8 mouse cellular contexts compared by ENCODE assay signal in the genomic region with DNA sequence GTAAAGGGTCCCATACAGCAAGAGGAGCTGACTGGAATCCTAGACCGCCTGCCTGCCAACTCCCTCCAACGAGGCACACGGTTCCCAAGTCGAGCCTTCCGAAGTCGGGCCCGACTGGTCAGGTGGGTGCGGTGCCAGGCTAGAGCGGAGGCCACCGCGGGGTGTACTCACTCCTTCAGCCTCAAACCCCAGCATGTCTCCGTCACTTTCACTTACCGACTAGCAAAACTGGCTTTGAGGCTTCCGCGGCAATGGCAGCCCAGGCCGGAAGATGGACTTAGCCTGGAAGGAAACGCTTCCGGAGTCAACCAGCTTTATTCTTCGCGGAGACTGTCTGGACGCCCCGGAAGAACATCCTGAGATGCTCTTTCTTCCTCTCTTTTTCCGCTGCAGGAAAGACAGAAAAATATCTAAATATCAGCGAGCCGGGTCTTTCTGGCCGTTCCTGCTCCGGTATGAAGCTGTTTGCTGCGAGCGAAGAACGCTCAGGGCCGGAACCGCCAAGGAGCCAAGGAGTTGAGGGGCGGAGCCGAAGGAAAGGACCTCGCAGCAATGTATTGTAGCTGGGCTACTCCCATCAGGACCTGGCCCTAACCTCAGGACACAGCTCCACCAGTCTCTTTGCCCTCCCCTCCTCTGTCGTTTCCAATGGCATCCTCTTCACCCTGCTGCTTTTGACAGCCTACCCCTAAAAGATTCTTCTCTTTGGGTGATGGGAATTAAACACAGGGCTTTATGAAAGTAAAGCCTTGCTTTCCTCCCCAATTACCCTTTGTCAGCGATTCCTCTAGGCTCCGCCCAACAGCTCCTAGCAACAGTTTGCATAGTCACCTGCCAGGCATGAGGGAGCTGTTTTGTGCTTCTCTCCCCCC. TPM values are rescaled to one million over a fixed set of nuclear protein-coding genes. Genes with fewer than 3 reads are reported as not detected.
DNase-seq lines count a peak whose midpoint lies in the region; ATAC-seq and TF ChIP-seq lines count a peak whose summit lies in the region.

No protein-coding gene starts in this region.

- peak overlapping the region; percentile 71 for H3K4me2 ChIP-seq in kidney, embryonic 15.5 days
- H3K4me2 ChIP-seq in limb, embryonic 15.5 days, result peak overlapping the region; percentile 74
- peak overlapping the region; percentile 86 for H3K4me2 ChIP-seq in midbrain, postnatal 0 days (ENCODE audit: low read depth, low read length, poor library complexity, severe bottlenecking)

- peak; percentile 21; the same call in 1 of the 2 replicates for TF ChIP-seq POLR2A in brain, embryonic 14.5 days (IDR thresholded peaks at IDR 0.05; ENCODE audit: borderline replicate concordance, extremely low read depth, insufficient read depth, insufficient read length, poor library complexity, severe bottlenecking)

- peaks cover 5% of the 10 kb centered on the region; the same call in 1 of the 2 replicates for H3K4me1 ChIP-seq in heart, embryonic 10.5 days
- H3K4me1 ChIP-seq in kidney, embryonic 15.5 days, result peaks cover 9% of the 10 kb centered on the region
- peaks cover 14% of the 10 kb centered on the region for H3K4me1 ChIP-seq in limb, embryonic 15.5 days
- H3K4me1 ChIP-seq in midbrain, postnatal 0 days (ENCODE audit: insufficient read depth, low read length), result 0 out of 2 replicates have a peak, but pooled peaks cover 5% of the 10 kb centered on the region

- H3K79me2 ChIP-seq in C2C12 (ENCODE audit: control insufficient read depth, insufficient read depth), result peaks cover 84% of the 10 kb centered on the region

- H3K27ac ChIP-seq in heart, embryonic 10.5 days, result peak overlapping the region; percentile 92
- H3K27ac ChIP-seq in kidney, embryonic 15.5 days, result peak overlapping the region; percentile 95
- peak overlapping the region; percentile 98 for H3K27ac ChIP-seq in limb, embryonic 15.5 days
- H3K27ac ChIP-seq in midbrain, postnatal 0 days (ENCODE audit: low read depth, low read length), result peak overlapping the region; percentile 99

- H3K36me3 ChIP-seq in C2C12 (ENCODE audit: control insufficient read depth, insufficient read depth), result peaks cover 44% of the 10 kb centered on the region
- H3K36me3 ChIP-seq in heart, embryonic 10.5 days, result peaks cover 25% of the 10 kb centered on the region
- peaks cover 20% of the 10 kb centered on the region for H3K36me3 ChIP-seq in kidney, embryonic 15.5 days
- peaks cover 15% of the 10 kb centered on the region for H3K36me3 ChIP-seq in limb, embryonic 15.5 days
- H3K36me3 ChIP-seq in midbrain, postnatal 0 days (ENCODE audit: insufficient read depth, low read length), result peaks cover 6% of the 10 kb centered on the region; the same call in 1 of the 2 replicates

- WGBS in heart, embryonic 10.5 days, result under 1% methylated on average over 38 of the region's 38 CpGs
- under 1% methylated on average over 38 of the region's 38 CpGs for WGBS in kidney, embryonic 15.5 days
- 1% methylated on average over 38 of the region's 38 CpGs for WGBS in limb, embryonic 15.5 days
- WGBS in midbrain, postnatal 0 days, result 1% methylated on average over 38 of the region's 38 CpGs

- ATAC-seq in erythroblast, adult 5-6 weeks (replicated peaks; ENCODE audit: low FRiP score, poor library complexity, severe bottlenecking), result peak; percentile 93
- ATAC-seq in kidney, embryonic 15.5 days (replicated peaks; ENCODE audit: low FRiP score), result peak; percentile 97
- peak; percentile 92 for ATAC-seq in limb, embryonic 15.5 days (ENCODE audit: insufficient number of reproducible peaks, low FRiP score, low TSS enrichment, low read depth)
- peak; percentile 95 for ATAC-seq in midbrain, postnatal 0 days (ENCODE audit: low FRiP score)

- peak overlapping the region; percentile 73 for H3K4me3 ChIP-seq in C2C12 (ENCODE audit: insufficient read depth, poor library complexity, severe bottlenecking)
- H3K4me3 ChIP-seq in heart, embryonic 10.5 days, result peak overlapping the region; percentile 87
- H3K4me3 ChIP-seq in kidney, embryonic 15.5 days (replicated peaks), result peak overlapping the region; percentile 72
- H3K4me3 ChIP-seq in limb, embryonic 15.5 days, result peak overlapping the region; percentile 82
- H3K4me3 ChIP-seq in midbrain, postnatal 0 days (ENCODE audit: low read depth, low read length), result peak overlapping the region; percentile 69

- H3K27me3 ChIP-seq in C2C12 (ENCODE audit: control insufficient read depth, insufficient read depth, insufficient read length), result no peaks in the 10 kb centered on the region
- no peaks in the 10 kb centered on the region for H3K27me3 ChIP-seq in heart, embryonic 10.5 days (ENCODE audit: insufficient read depth, poor library complexity, severe bottlenecking)
- H3K27me3 ChIP-seq in kidney, embryonic 15.5 days, result no peaks in the 10 kb centered on the region
- H3K27me3 ChIP-seq in limb, embryonic 15.5 days, result no peaks in the 10 kb centered on the region
- H3K27me3 ChIP-seq in midbrain, postnatal 0 days (ENCODE audit: insufficient read depth, low read length), result no peaks in the 10 kb centered on the region

- peak overlapping the region; percentile 72 for H3K9ac ChIP-seq in kidney, embryonic 15.5 days
- H3K9ac ChIP-seq in limb, embryonic 15.5 days, result peak overlapping the region; percentile 72
- peak overlapping the region; percentile 86 for H3K9ac ChIP-seq in midbrain, postnatal 0 days (replicated peaks; ENCODE audit: low read length, poor library complexity, severe bottlenecking)

- H3K79me3 ChIP-seq in C2C12 (ENCODE audit: low read depth), result peaks cover 34% of the 10 kb centered on the region

- DNase-seq in brain, embryonic 14.5 days (ENCODE audit: low read depth), result peak; percentile 98
- DNase-seq in heart, embryonic 10.5 days (ENCODE audit: low spot score), result peak; percentile 94
- peak; percentile 97 for DNase-seq in midbrain, postnatal 0 days (ENCODE audit: low spot score)
- peak; percentile 66 to 79 for DNase-seq in spleen, postnatal 10 days (ENCODE audit: low spot score in 2 of 2)

- H3K9me3 ChIP-seq in heart, embryonic 10.5 days, result no peaks in the 10 kb centered on the region
- H3K9me3 ChIP-seq in kidney, embryonic 15.5 days (replicated peaks), result no peaks in the 10 kb centered on the region
- H3K9me3 ChIP-seq in limb, embryonic 15.5 days, result no peaks in the 10 kb centered on the region
- H3K9me3 ChIP-seq in midbrain, postnatal 0 days (ENCODE audit: low read length), result no peaks in the 10 kb centered on the region

- H3ac ChIP-seq in C2C12 (ENCODE audit: control insufficient read depth, insufficient read length, low read depth), result peak overlapping the region; percentile 81

- no peak for TF ChIP-seq CTCF in C2C12 (IDR thresholded peaks at IDR 0.05; ENCODE audit: control insufficient read depth, insufficient read depth, insufficient read length)
- TF ChIP-seq CTCF in brain, embryonic 14.5 days (IDR thresholded peaks at IDR 0.05; ENCODE audit: borderline replicate concordance, extremely low read depth, insufficient read depth, insufficient read length), result 0 out of 2 replicates have a peak, but pooled peaks have one; percentile 0
- no peak; the same call in 1 of the 2 replicates for TF ChIP-seq CTCF in midbrain, postnatal 0 days (IDR thresholded peaks at IDR 0.05)

RNA-seq across cellular contexts. Expression of a gene that starts 8.1 kb away (rescaled TPM):
- 4.2 TPM for polyA plus RNA-seq in C2C12 (2012; fragmentation: generic; extraction: Trizol)
- polyA plus RNA-seq in brain, embryonic 14.5 days (2012; rRNA removed), result 29.3 and 37.8 TPM in 2 replicates
- total RNA-seq in erythroblast, adult 5-6 weeks (2015; ENCODE audit: low replicate concordance), result 40.1 and 52.1 TPM in 2 replicates
- 52.0 and 64.7 TPM in 2 replicates for total RNA-seq in erythroblast, adult 5-6 weeks (2017; ENCODE audit: low replicate concordance)
- 13.1 and 14.6 TPM in 2 replicates for polyA plus RNA-seq in heart, embryonic 10.5 days (2016; fragmentation: Nextera tagmentation; extraction: Ambion mirVana)
- 14.2 and 15.6 TPM in 2 replicates for polyA plus RNA-seq in kidney, embryonic 15.5 days (2015; fragmentation: Nextera tagmentation; extraction: Ambion mirVana)
- 12.1 and 14.1 TPM in 2 replicates for polyA plus RNA-seq in limb, embryonic 15.5 days (2015; fragmentation: Nextera tagmentation; extraction: Ambion mirVana)
- total RNA-seq in midbrain, postnatal 0 days (2014; rRNA removed), result 56.2 and 70.4 TPM in 2 replicates
- 9.0 and 13.3 TPM in 2 replicates for polyA plus RNA-seq in midbrain, postnatal 0 days (2015; fragmentation: Nextera tagmentation; extraction: Ambion mirVana)

RNA-seq across cellular contexts. Expression of a gene that starts 12.1 kb away (rescaled TPM):
- polyA plus RNA-seq in C2C12 (2012; fragmentation: generic; extraction: Trizol), result 0.98 TPM
- 9.7 and 11.9 TPM in 2 replicates for polyA plus RNA-seq in brain, embryonic 14.5 days (2012; rRNA removed)
- total RNA-seq in erythroblast, adult 5-6 weeks (2015; ENCODE audit: low replicate concordance), result 1.2 and 3.1 TPM in 2 replicates
- 3.5 and 5.9 TPM in 2 replicates for total RNA-seq in erythroblast, adult 5-6 weeks (2017; ENCODE audit: low replicate concordance)
- polyA plus RNA-seq in heart, embryonic 10.5 days (2016; fragmentation: Nextera tagmentation; extraction: Ambion mirVana), result 7.2 and 7.5 TPM in 2 replicates
- 9.1 and 9.3 TPM in 2 replicates for polyA plus RNA-seq in kidney, embryonic 15.5 days (2015; fragmentation: Nextera tagmentation; extraction: Ambion mirVana)
- 6.0 and 6.2 TPM in 2 replicates for polyA plus RNA-seq in limb, embryonic 15.5 days (2015; fragmentation: Nextera tagmentation; extraction: Ambion mirVana)
- total RNA-seq in midbrain, postnatal 0 days (2014; rRNA removed), result 14.3 and 15.1 TPM in 2 replicates
- 2.5 and 2.6 TPM in 2 replicates for polyA plus RNA-seq in midbrain, postnatal 0 days (2015; fragmentation: Nextera tagmentation; extraction: Ambion mirVana)

RNA-seq across cellular contexts. Expression of a gene that starts 12.1 kb away (rescaled TPM):
- polyA plus RNA-seq in C2C12 (2012; fragmentation: generic; extraction: Trizol), result 2.5 TPM
- 15.8 and 17.7 TPM in 2 replicates for polyA plus RNA-seq in brain, embryonic 14.5 days (2012; rRNA removed)
- total RNA-seq in erythroblast, adult 5-6 weeks (2015; ENCODE audit: low replicate concordance), result 3.3 and 7.5 TPM in 2 replicates
- total RNA-seq in erythroblast, adult 5-6 weeks (2017; ENCODE audit: low replicate concordance), result 8.5 and 10.0 TPM in 2 replicates
- polyA plus RNA-seq in heart, embryonic 10.5 days (2016; fragmentation: Nextera tagmentation; extraction: Ambion mirVana), result 2.9 and 3.4 TPM in 2 replicates
- polyA plus RNA-seq in kidney, embryonic 15.5 days (2015; fragmentation: Nextera tagmentation; extraction: Ambion mirVana), result 8.3 and 9.5 TPM in 2 replicates
- polyA plus RNA-seq in limb, embryonic 15.5 days (2015; fragmentation: Nextera tagmentation; extraction: Ambion mirVana), result 5.3 and 8.3 TPM in 2 replicates
- 30.6 and 37.9 TPM in 2 replicates for total RNA-seq in midbrain, postnatal 0 days (2014; rRNA removed)
- 9.2 and 9.5 TPM in 2 replicates for polyA plus RNA-seq in midbrain, postnatal 0 days (2015; fragmentation: Nextera tagmentation; extraction: Ambion mirVana)

RNA-seq across cellular contexts. Expression of a gene that starts 12.2 kb away (rescaled TPM):
- polyA plus RNA-seq in C2C12 (2012; fragmentation: generic; extraction: Trizol), result 9.5 TPM
- 47.0 and 55.1 TPM in 2 replicates for polyA plus RNA-seq in brain, embryonic 14.5 days (2012; rRNA removed)
- 8.3 and 19.9 TPM in 2 replicates for total RNA-seq in erythroblast, adult 5-6 weeks (2015; ENCODE audit: low replicate concordance)
- total RNA-seq in erythroblast, adult 5-6 weeks (2017; ENCODE audit: low replicate concordance), result 6.2 and 12.5 TPM in 2 replicates
- 33.3 and 35.3 TPM in 2 replicates for polyA plus RNA-seq in heart, embryonic 10.5 days (2016; fragmentation: Nextera tagmentation; extraction: Ambion mirVana)
- polyA plus RNA-seq in kidney, embryonic 15.5 days (2015; fragmentation: Nextera tagmentation; extraction: Ambion mirVana), result 41.5 and 45.8 TPM in 2 replicates
- polyA plus RNA-seq in limb, embryonic 15.5 days (2015; fragmentation: Nextera tagmentation; extraction: Ambion mirVana), result 42.2 and 45.1 TPM in 2 replicates
- 65.0 and 89.4 TPM in 2 replicates for total RNA-seq in midbrain, postnatal 0 days (2014; rRNA removed)
- polyA plus RNA-seq in midbrain, postnatal 0 days (2015; fragmentation: Nextera tagmentation; extraction: Ambion mirVana), result 38.9 and 45.2 TPM in 2 replicates

Comparison
In these comparisons a context has a peak if more than half of its experiments do, and no peak if none do; other contexts are left out.
1. Peak in every context shown above with its lines: DNase-seq, ATAC-seq, H3K4me3 ChIP-seq and H3K27ac ChIP-seq.